Mouse (Mus musculus): ENCODE measurements around the gene Defb5.
"Not testable (repeated sequence)": the region's sequence is repeated elsewhere in the genome, so short reads cannot be mapped to it uniquely, and the experiment has no call there.

The Defb5 gene

GRCm38 (mm10) chr8:19247280-19247679 lies at the start of gene Defb5:
Defb5 (plus strand) TSS chr8:19247580.
- DNase-seq (ENCODE audit: low spot score), result no peak

GRCm38 (mm10) chr8:19225161-19225560 lies 22.2 kb upstream of the Defb5 start, which contains the start of gene Defb6:
Defb6 (plus strand) TSS chr8:19225478.
- DNase-seq (ENCODE audit: low spot score), result no peak

- no peak for DNase-seq (ENCODE audit: low spot score)
Observed at GRCm38 (mm10) chr8:19238101-19238500, 9.3 kb upstream of the Defb5 start.

- DNase-seq (ENCODE audit: low spot score), result no peak
Observed at GRCm38 (mm10) chr8:19239616-19240015, 7.8 kb upstream of the Defb5 start, which contains the start of gene Defb46. Defb46 (plus strand) TSS chr8:19239916.

GRCm38 (mm10) chr8:19258136-19258535 lies 10.8 kb downstream of the Defb5 start:
- DNase-seq (ENCODE audit: low spot score), result no peak

GRCm38 (mm10) chr8:19259667-19260066 lies 12.3 kb downstream of the Defb5 start:
- no peak for DNase-seq (ENCODE audit: low spot score)

- not testable (repeated sequence) for DNase-seq (ENCODE audit: low spot score)
Observed at GRCm38 (mm10) chr8:19293060-19293459, 45.7 kb downstream of the Defb5 start, which contains the start of gene Defb3. Defb3 (plus strand) TSS chr8:19293360.

- DNase-seq (ENCODE audit: low spot score), result not testable (repeated sequence)
Observed at GRCm38 (mm10) chr8:19298361-19298760, 51.0 kb downstream of the Defb5 start.

Measured in layer of hippocampus, adult 9-10 months (tissue).